Comparison of ENCODE assay signal across 8 mouse cellular contexts in the genomic region with DNA sequence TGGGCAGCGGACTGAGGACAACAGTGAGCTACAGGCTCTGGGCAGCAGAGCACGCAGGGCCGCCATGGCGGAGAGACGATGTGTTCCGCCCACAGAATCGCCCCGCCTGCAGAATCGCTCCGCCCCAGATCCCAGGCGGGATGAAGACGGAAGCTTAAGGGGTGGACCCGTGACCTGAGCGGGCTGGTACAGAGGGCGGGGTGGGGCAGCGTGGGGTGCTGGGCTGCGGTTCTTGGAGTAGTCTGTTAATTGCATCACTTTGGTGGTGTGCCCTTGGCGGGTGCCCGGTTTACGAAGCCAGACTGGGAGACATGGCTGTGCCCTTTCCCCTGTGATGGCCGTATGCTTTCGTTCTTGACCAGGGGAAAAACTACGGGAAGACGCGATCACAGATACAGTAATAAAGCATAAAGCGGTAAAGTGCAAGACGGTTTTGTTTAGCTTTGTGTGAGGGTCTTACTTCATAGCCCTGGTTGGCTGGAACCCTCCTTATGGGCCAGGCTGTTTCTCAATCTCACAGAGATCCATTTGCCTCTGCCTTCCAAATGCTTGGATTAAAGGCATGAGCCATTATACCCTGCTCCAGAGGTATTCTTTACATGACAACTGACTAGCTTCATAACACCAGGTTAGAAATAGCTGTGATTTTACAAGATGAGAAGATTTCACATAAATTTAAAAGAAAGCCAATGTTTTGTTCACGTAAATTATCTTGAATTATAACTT. TPM values are rescaled to one million over a fixed set of nuclear protein-coding genes. Genes with fewer than 3 reads are reported as not detected.
DNase-seq lines count a peak whose midpoint lies in the region; ATAC-seq lines count a peak whose summit lies in the region.

Gene Echs1, minus strand, starts transcription at position 148 of the 726 bp plus-strand sequence.

- H3K9me3 ChIP-seq in megakaryocyte, embryonic 14.5 days = no peaks in the 10 kb centered on the region

- peaks cover 15% of the 10 kb centered on the region for H3K36me3 ChIP-seq in megakaryocyte, embryonic 14.5 days (replicated peaks; ENCODE audit: low read length)

- ATAC-seq in inflammation-experienced regulatory T-cells, adult 6 months = peak; percentile 99

- peaks cover 37% of the 10 kb centered on the region for H3K4me1 ChIP-seq in megakaryocyte, embryonic 14.5 days

- H3K27me3 ChIP-seq in megakaryocyte, embryonic 14.5 days (replicated peaks) = no peaks in the 10 kb centered on the region

- intact Hi-C loops in gastrocnemius, postnatal 14 days (cut with DNase I; ENCODE audit: low total_unique reads) = no loop called here

- H3K4me3 ChIP-seq in megakaryocyte, embryonic 14.5 days (replicated peaks) = peak within 1 kb of the TSS; percentile 94

- DNase-seq in adrenal gland, adult 2 months = peak; percentile 97
- peak; percentile 93 for DNase-seq in embryo, embryonic 11 days
- DNase-seq in gastrocnemius, postnatal 14 days = peak; percentile 92
- peak; percentile 75 to 88 for DNase-seq in left cerebral cortex, adult 9 months (ENCODE audit: low spot score in 2 of 2)
- DNase-seq in right cerebral cortex, postnatal 14 days = peak; percentile 80
- peak; percentile 82 for DNase-seq in urinary bladder, postnatal 25 days (ENCODE audit: low spot score)

RNA-seq across cellular contexts. Expression of gene Echs1, which starts in this region (rescaled TPM):
- total RNA-seq in adrenal gland, adult 2 months (2021) = 100 to 1,000 TPM; 395 to 540 TPM
- 136 and 147 TPM in 2 replicates for polyA plus RNA-seq in adrenal gland, adult 2 months (2012; rRNA removed)
- total RNA-seq in gastrocnemius, postnatal 14 days (2021) = 100 to 1,000 TPM in 1 of 2 experiments, 10 to 100 TPM in 1; 91.8 to 114 TPM
- polyA plus RNA-seq in inflammation-experienced regulatory T-cells, adult 6 months (2017; shearing (Covaris generic)) = 10 to 100 TPM; 73.3 to 94.2 (median 81.1) TPM
- 5.5 TPM in 1 of 2 replicates, not detected in the other for polyA plus RNA-seq in megakaryocyte, embryonic 14.5 days (2012; ENCODE audit: insufficient read depth, low replicate concordance)

Comparison
In these comparisons a context has a peak if more than half of its experiments do, and no peak if none do; other contexts are left out.
1. Peak in every context shown above with its lines: DNase-seq, ATAC-seq and H3K4me3 ChIP-seq.
2. RNA of gene Echs1 (polyA plus RNA-seq): 136 to 147 TPM in adrenal gland, adult 2 months and 73.3 to 94.2 TPM in inflammation-experienced regulatory T-cells, adult 6 months; 5.5 TPM in megakaryocyte, embryonic 14.5 days; every median in the first group is over 10 times any median in the second.